Mouse (Mus musculus): ENCODE data around the gene Arrdc4. TPM values are rescaled to one million over a fixed set of nuclear protein-coding genes. Genes with fewer than 3 reads are reported as not detected.

Gene Arrdc4
- 0.01 TPM for polyA plus RNA-seq (2012; fragmentation: generic; extraction: Trizol)

DNA sequence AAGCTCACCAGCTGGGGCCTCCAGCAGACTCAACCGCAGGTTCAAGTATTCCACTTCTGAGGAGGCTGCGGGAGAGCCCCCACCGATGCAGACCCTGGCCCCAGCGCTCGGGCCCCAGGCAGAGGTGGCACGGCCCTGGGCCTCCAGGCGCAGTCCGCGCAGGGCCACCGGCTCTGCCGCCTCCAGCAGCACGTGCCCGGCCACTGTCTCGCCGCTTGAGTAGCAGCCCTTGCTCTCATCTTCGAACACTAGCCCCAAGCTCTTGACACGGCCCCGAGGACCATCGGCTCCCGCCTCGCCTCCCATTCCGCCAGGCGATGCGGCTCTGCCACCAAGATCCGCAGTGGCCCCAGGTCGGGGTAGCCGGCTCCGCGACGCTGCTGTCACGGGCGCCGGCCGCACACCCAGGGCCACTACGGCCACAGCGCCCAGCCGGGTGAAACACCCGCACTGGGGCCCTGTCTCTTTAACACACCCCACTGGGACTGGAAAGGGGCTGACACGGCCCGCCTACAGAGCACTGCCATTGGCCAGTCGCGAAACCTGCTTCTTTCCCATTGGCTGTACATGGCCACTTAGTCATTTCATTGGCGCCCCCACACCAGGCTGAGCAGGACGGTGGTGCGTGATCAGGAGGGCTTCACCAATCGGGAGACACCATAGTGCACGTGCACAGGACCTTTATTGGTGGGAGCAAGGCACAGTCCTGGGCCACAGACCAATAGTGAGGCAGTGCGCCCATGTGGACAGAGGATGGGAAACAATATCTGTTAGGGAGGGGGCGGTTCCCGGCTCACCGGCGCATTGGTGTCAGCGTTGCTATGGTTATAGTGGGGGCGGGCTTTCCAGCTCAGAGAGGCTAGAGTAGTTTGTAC lies at the start of gene Arrdc4:
Gene Arrdc4, minus strand, starts transcription at position 481 of the 875 bp plus-strand sequence.
- Histone ChIP-seq H3ac (ENCODE audit: control insufficient read depth, insufficient read length) (no peak within 1 kb of the TSS), H3K79me2 (ENCODE audit: control insufficient read depth, insufficient read depth) (no peaks in the 10 kb centered on the region), H3K36me3 (ENCODE audit: control insufficient read depth, insufficient read depth) (no peaks in the 10 kb centered on the region), H3K27me3 (ENCODE audit: control insufficient read depth, insufficient read depth, insufficient read length) (no peaks in the 10 kb centered on the region), H3K4me2 (ENCODE audit: low read depth) (no peak within 1 kb of the TSS), H3K4me3 (no peak within 1 kb of the TSS)
- no peak for TF ChIP-seq E2F4 (IDR thresholded peaks at IDR 0.05; ENCODE audit: insufficient read depth)

DNA sequence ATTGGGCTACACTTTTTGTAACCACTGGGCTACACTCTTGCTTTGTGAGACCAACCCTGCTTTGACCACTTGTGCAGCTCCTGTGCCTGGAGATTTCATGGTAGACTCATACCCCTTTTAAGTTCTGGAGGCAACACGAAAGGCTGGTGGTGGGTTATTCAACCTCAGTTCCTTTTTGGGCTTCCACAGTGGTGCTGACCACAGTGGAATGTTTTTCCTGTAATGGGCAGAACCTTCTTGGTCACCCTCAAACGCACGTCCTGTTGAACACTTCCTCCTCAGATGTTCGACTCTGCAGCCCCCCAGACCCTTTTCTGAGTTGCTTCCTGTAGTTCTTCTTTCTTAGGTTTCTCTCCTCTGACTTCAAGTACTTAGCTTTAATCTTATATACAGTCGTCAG lies 46.5 kb upstream of the Arrdc4 start:
- no peak overlapping the region for H3ac ChIP-seq (ENCODE audit: control insufficient read depth, insufficient read length)
- H3K36me3 ChIP-seq (ENCODE audit: control insufficient read depth, insufficient read depth) = no peaks in the 10 kb centered on the region
- H3K79me2 ChIP-seq (ENCODE audit: control insufficient read depth, insufficient read depth) = no peaks in the 10 kb centered on the region
- H3K4me2 ChIP-seq (ENCODE audit: low read depth) = no peak overlapping the region
- H3K4me3 ChIP-seq = no peak overlapping the region
- TF ChIP-seq E2F4 (IDR thresholded peaks at IDR 0.05; ENCODE audit: insufficient read depth) (no peak), USF1 (IDR thresholded peaks at IDR 0.05; ENCODE audit: low read depth) (no peak)
- no peaks in the 10 kb centered on the region for H3K27me3 ChIP-seq (ENCODE audit: control insufficient read depth, insufficient read depth, insufficient read length)

DNA sequence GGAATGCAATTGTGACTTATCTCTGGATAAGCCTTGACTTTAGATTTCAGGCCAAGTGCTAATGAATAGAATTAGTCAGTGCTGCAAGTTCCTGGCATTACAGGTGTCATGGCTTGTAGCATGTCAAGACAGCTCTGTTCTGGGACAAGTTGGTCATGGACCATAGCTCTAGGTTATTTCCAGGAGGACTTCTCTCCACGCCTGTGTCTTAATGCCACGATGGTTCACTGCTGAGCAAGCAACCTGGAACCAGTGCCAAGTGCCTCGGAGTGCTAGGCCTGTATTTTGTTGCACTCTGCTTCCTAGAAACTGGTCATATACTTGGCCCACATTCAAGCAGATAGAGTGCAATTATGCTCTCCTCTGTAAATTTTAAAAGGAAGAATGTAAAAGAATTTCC lies 39.7 kb upstream of the Arrdc4 start:
- Histone ChIP-seq H3K79me2 (ENCODE audit: control insufficient read depth, insufficient read depth) (no peaks in the 10 kb centered on the region), H3K4me3 (no peak overlapping the region), H3K4me2 (ENCODE audit: low read depth) (no peak overlapping the region), H3ac (ENCODE audit: control insufficient read depth, insufficient read length) (no peak overlapping the region), H3K27me3 (ENCODE audit: control insufficient read depth, insufficient read depth, insufficient read length) (no peaks in the 10 kb centered on the region), H3K36me3 (ENCODE audit: control insufficient read depth, insufficient read depth) (no peaks in the 10 kb centered on the region)
- TF ChIP-seq POLR2AphosphoS2 (IDR thresholded peaks at IDR 0.05; ENCODE audit: insufficient read length, low read depth) = no peak
- TF ChIP-seq MYOG (IDR thresholded peaks at IDR 0.05; ENCODE audit: control insufficient read depth in 1 of 3, insufficient read depth in 1 of 3, insufficient read length in 2 of 3, low read depth in 2 of 3) = no peak
- TF ChIP-seq TCF3 (IDR thresholded peaks at IDR 0.05; ENCODE audit: insufficient read length, low read depth) = no peak
- TF ChIP-seq MYOD1 (IDR thresholded peaks at IDR 0.05; ENCODE audit: control insufficient read depth in 1 of 3, insufficient read length in 2 of 3, low read depth in 2 of 3) = no peak
- TF ChIP-seq TCF12 (IDR thresholded peaks at IDR 0.05; ENCODE audit: insufficient read depth, poor library complexity, severe bottlenecking) = no peak
- TF ChIP-seq E2F4 (IDR thresholded peaks at IDR 0.05; ENCODE audit: insufficient read depth) = no peak
- TF ChIP-seq POLR2A (IDR thresholded peaks at IDR 0.05; ENCODE audit: insufficient read length, low read depth) = no peak
- no peak for TF ChIP-seq MAX (IDR thresholded peaks at IDR 0.05; ENCODE audit: low read depth)
- no peak for TF ChIP-seq REST (IDR thresholded peaks at IDR 0.05; ENCODE audit: insufficient read depth, insufficient read length)
- no peak for TF ChIP-seq CEBPB (IDR thresholded peaks at IDR 0.05; ENCODE audit: insufficient read depth, poor library complexity, severe bottlenecking)
- TF ChIP-seq SRF (IDR thresholded peaks at IDR 0.05; ENCODE audit: control insufficient read depth, insufficient read length, low read depth) = no peak
- TF ChIP-seq USF1 (IDR thresholded peaks at IDR 0.05; ENCODE audit: low read depth) = no peak

DNA sequence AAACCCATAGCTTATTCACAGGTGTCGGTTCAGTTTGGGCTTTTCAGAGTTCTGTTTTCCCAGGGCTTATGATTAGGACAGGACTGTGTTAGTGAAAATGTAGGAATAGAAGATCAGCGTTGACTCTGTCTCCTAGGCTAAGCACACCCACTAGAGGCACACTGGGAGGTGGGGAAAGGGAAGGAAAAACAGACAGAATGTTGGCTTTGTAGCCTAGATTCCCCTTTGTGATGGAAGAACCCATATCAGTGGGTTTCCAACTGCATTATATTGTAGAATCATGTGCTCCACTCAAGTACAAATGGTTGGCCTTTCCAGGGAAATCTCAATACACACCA lies 22.7 kb upstream of the Arrdc4 start:
- H3K4me3 ChIP-seq = no peak overlapping the region

DNA sequence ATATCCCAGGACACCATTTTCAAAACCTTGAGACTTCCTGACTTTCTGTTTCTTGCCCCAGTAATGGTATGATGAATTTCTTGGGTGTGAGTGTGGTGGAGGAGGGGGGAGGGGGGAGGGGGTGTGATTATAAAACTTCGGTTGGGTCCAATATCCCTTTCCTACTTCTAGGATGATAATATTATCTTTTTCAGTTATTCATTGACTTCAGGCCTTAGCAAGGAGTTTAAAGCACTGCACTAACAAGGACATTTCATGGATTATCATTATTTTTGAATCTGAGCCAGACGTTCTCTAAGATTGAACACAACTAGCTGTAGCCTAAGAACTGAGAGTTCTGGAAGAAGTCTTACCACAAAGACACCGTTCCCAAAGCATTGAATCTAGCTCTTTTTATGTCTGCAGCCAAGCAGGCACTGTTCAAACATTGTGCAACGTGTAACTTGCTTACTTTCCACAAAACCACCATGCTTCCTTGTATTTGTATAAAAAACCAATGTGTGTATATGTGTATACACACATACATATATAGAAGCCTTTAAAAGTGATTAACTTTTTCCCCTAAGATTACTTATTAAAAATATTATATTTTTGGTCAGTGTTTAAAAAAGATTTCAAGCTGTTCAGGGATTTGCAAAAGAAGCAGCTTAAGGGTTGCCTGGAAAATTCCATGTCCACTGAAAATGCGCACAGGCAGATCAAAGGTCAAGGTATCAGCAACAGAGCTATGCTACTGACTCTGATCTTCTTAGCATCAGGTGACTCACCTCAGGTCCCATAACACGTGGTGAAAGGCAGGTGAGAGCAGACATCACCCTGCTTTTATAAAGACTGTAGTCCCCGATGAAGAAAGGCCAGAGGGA lies 22.1 kb upstream of the Arrdc4 start:
- Histone ChIP-seq H3K4me3 (no peak overlapping the region), H3K36me3 (ENCODE audit: control insufficient read depth, insufficient read depth) (no peaks in the 10 kb centered on the region), H3K4me2 (ENCODE audit: low read depth) (no peak overlapping the region), H3K79me2 (ENCODE audit: control insufficient read depth, insufficient read depth) (no peaks in the 10 kb centered on the region), H3ac (ENCODE audit: control insufficient read depth, insufficient read length) (no peak overlapping the region), H3K27me3 (ENCODE audit: control insufficient read depth, insufficient read depth, insufficient read length) (no peaks in the 10 kb centered on the region)
- TF ChIP-seq USF1 (IDR thresholded peaks at IDR 0.05; ENCODE audit: low read depth) (no peak), POLR2AphosphoS2 (IDR thresholded peaks at IDR 0.05; ENCODE audit: insufficient read length, low read depth) (no peak), TCF3 (IDR thresholded peaks at IDR 0.05; ENCODE audit: insufficient read length, low read depth) (no peak), MYOG (IDR thresholded peaks at IDR 0.05; ENCODE audit: control insufficient read depth in 1 of 3, insufficient read depth in 1 of 3, insufficient read length in 2 of 3, low read depth in 2 of 3) (no peak), MYOD1 (IDR thresholded peaks at IDR 0.05; ENCODE audit: control insufficient read depth in 1 of 3, insufficient read length in 2 of 3, low read depth in 2 of 3) (no peak), TCF12 (IDR thresholded peaks at IDR 0.05; ENCODE audit: insufficient read depth, poor library complexity, severe bottlenecking) (no peak), POLR2A (IDR thresholded peaks at IDR 0.05; ENCODE audit: insufficient read length, low read depth) (no peak), REST (IDR thresholded peaks at IDR 0.05; ENCODE audit: insufficient read depth, insufficient read length) (no peak), MAX (IDR thresholded peaks at IDR 0.05; ENCODE audit: low read depth) (no peak), SRF (IDR thresholded peaks at IDR 0.05; ENCODE audit: control insufficient read depth, insufficient read length, low read depth) (no peak), E2F4 (IDR thresholded peaks at IDR 0.05; ENCODE audit: insufficient read depth) (no peak), CEBPB (IDR thresholded peaks at IDR 0.05; ENCODE audit: insufficient read depth, poor library complexity, severe bottlenecking) (no peak)

More for the DNA sequence above, 22.7 kb upstream of the Arrdc4 start:
- TF ChIP-seq POLR2AphosphoS2 (IDR thresholded peaks at IDR 0.05; ENCODE audit: insufficient read length, low read depth) = no peak
- H3ac ChIP-seq (ENCODE audit: control insufficient read depth, insufficient read length) = no peak overlapping the region
- H3K79me2 ChIP-seq (ENCODE audit: control insufficient read depth, insufficient read depth) = no peaks in the 10 kb centered on the region
- H3K27me3 ChIP-seq (ENCODE audit: control insufficient read depth, insufficient read depth, insufficient read length) = no peaks in the 10 kb centered on the region
- no peak overlapping the region for H3K4me2 ChIP-seq (ENCODE audit: low read depth)
- no peaks in the 10 kb centered on the region for H3K36me3 ChIP-seq (ENCODE audit: control insufficient read depth, insufficient read depth)

Measured in myocyte (in vitro differentiated cells).